In genomic region chr8:106732921-106733320, GRCm38 (mm10) we compare ENCODE assay signal across 18 mouse cellular contexts. TPM values are rescaled to one million over a fixed set of nuclear protein-coding genes. Genes with fewer than 3 reads are reported as not detected.
DNase-seq lines count a peak whose midpoint lies in the region; ATAC-seq and TF ChIP-seq lines count a peak whose summit lies in the region.
"Had no signal": no experiment of that assay in that cellular context is flagged by ENCODE, and none has a peak within 500 bp of the region (broad histone marks: within the 10 kb centered on the region; RNA-seq: fewer than 3 reads in every experiment).

No protein-coding gene starts in this region.

- peak overlapping the region; percentile 41; the same call in 1 of the 2 replicates for H3K27ac ChIP-seq in kidney, adult 2 months (ENCODE audit: insufficient read depth, low read depth, low read length)
- no peak overlapping the region for H3K27ac ChIP-seq in kidney, embryonic 16.5 days (ENCODE audit: low read length)
- peak overlapping the region; percentile 83 for H3K27ac ChIP-seq in heart, postnatal 0 days (ENCODE audit: low read depth)
- peak overlapping the region; percentile 49; the same call in 1 of the 2 replicates for H3K27ac ChIP-seq in stomach, postnatal 0 days (replicated peaks)
- H3K27ac ChIP-seq: embryonic facial prominence, embryonic 15.5 days; forebrain, embryonic 10.5 days; hindbrain, embryonic 10.5 days; midbrain, embryonic 15.5 days had no signal

- TF ChIP-seq EP300 in heart, postnatal 0 days (IDR thresholded peaks at IDR 0.05; ENCODE audit: low read depth), result no peak
- TF ChIP-seq EP300 in stomach, postnatal 0 days (optimal IDR thresholded peaks at IDR 0.05), result no peak

- no peak overlapping the region for H3K9ac ChIP-seq in kidney, embryonic 16.5 days (replicated peaks; ENCODE audit: low read length)
- H3K9ac ChIP-seq in heart, postnatal 0 days (replicated peaks; ENCODE audit: low read depth, low read length), result no peak overlapping the region
- H3K9ac ChIP-seq in stomach, postnatal 0 days (ENCODE audit: low read length), result no peak overlapping the region
- H3K9ac ChIP-seq: embryonic facial prominence, embryonic 15.5 days; midbrain, embryonic 15.5 days had no signal

- no peak for TF ChIP-seq POLR2A in kidney, adult 2 months (IDR thresholded peaks at IDR 0.05; ENCODE audit: low read depth, low read length)

- H3K9me3 ChIP-seq in kidney, embryonic 16.5 days (ENCODE audit: low read length), result no peaks in the 10 kb centered on the region
- H3K9me3 ChIP-seq in heart, postnatal 0 days (replicated peaks; ENCODE audit: control insufficient read depth, low read length), result no peaks in the 10 kb centered on the region
- no peaks in the 10 kb centered on the region for H3K9me3 ChIP-seq in stomach, postnatal 0 days (ENCODE audit: control insufficient read depth, low read length)
- H3K9me3 ChIP-seq: embryonic facial prominence, embryonic 15.5 days; forebrain, embryonic 10.5 days; hindbrain, embryonic 10.5 days; midbrain, embryonic 15.5 days had no signal

- H3K4me3 ChIP-seq in kidney, adult 2 months (ENCODE audit: insufficient read depth, low read depth, low read length), result no peak overlapping the region
- no peak overlapping the region for H3K4me3 ChIP-seq in kidney, embryonic 16.5 days (ENCODE audit: low read length)
- H3K4me3 ChIP-seq in heart, postnatal 0 days (ENCODE audit: low read depth, low read length), result no peak overlapping the region
- H3K4me3 ChIP-seq in stomach, postnatal 0 days (ENCODE audit: low read depth, low read length), result no peak overlapping the region
- H3K4me3 ChIP-seq: embryonic facial prominence, embryonic 15.5 days; forebrain, embryonic 10.5 days; hindbrain, embryonic 10.5 days; midbrain, embryonic 15.5 days had no signal

- TF ChIP-seq CTCF in kidney, adult 2 months (conservative IDR thresholded peaks at IDR 0.05; ENCODE audit: insufficient read depth, insufficient read length, low read depth, low read length), result no peak
- TF ChIP-seq CTCF in heart, postnatal 0 days (IDR thresholded peaks at IDR 0.05; ENCODE audit: low read depth), result no peak
- no peak for TF ChIP-seq CTCF in stomach, postnatal 0 days (IDR thresholded peaks at IDR 0.05; ENCODE audit: low read depth)

- DNase-seq in kidney, adult 2 months, result peak; percentile 41
- DNase-seq in urinary bladder, postnatal 14 days (ENCODE audit: low spot score), result peak; percentile 9
- DNase-seq in urinary bladder, postnatal 36 days (ENCODE audit: low spot score in 2 of 2), result no peak
- no peak for DNase-seq in heart, postnatal 0 days (ENCODE audit: low spot score)
- DNase-seq in stomach, postnatal 0 days (ENCODE audit: low spot score), result no peak
- DNase-seq in B cell, adult 2 months, result no peak
- no peak for DNase-seq in layer of hippocampus, adult 9-10 months (ENCODE audit: low spot score)
- DNase-seq: cerebellum, postnatal 14 days; embryo, embryonic 11 days; gastrocnemius, postnatal 10 days; layer of hippocampus, adult 9-11 months; lung, adult 18-20 months; thymus, postnatal 14 days had no signal

- no peak for ATAC-seq in kidney, embryonic 16.5 days (ENCODE audit: low FRiP score, low TSS enrichment)
- ATAC-seq in heart, postnatal 0 days (ENCODE audit: insufficient read depth, low read depth), result no peak
- no peak for ATAC-seq in stomach, postnatal 0 days (ENCODE audit: low FRiP score, low TSS enrichment)
- ATAC-seq: midbrain, embryonic 15.5 days had no signal

- no peaks in the 10 kb centered on the region for H3K4me1 ChIP-seq in kidney, adult 2 months (ENCODE audit: control insufficient read depth, insufficient read depth, low read length)
- peaks cover 6% of the 10 kb centered on the region; the same call in 1 of the 2 replicates for H3K4me1 ChIP-seq in kidney, embryonic 16.5 days (ENCODE audit: insufficient read depth, low read length)
- H3K4me1 ChIP-seq in heart, postnatal 0 days (ENCODE audit: control insufficient read depth, insufficient read depth), result peaks cover 17% of the 10 kb centered on the region; the same call in 1 of the 2 replicates
- H3K4me1 ChIP-seq in stomach, postnatal 0 days (replicated peaks; ENCODE audit: control insufficient read depth, insufficient read depth), result no peaks in the 10 kb centered on the region

- H3K36me3 ChIP-seq in kidney, adult 2 months (ENCODE audit: control insufficient read depth, insufficient read depth, low read length), result no peaks in the 10 kb centered on the region
- H3K36me3 ChIP-seq in kidney, embryonic 16.5 days (ENCODE audit: insufficient read depth, low read length), result peaks cover 14% of the 10 kb centered on the region
- H3K36me3 ChIP-seq in heart, postnatal 0 days (replicated peaks; ENCODE audit: control insufficient read depth, insufficient read depth, low read length), result peaks cover 12% of the 10 kb centered on the region; the same call in 1 of the 2 replicates
- peaks cover 10% of the 10 kb centered on the region for H3K36me3 ChIP-seq in stomach, postnatal 0 days (ENCODE audit: control insufficient read depth, insufficient read depth, low read length)
- H3K36me3 ChIP-seq: midbrain, embryonic 15.5 days had no signal

- WGBS in kidney, adult 2 months, result 46% methylated on average over 5 of the region's 5 CpGs
- 29% methylated on average over 5 of the region's 5 CpGs for WGBS in kidney, embryonic 16.5 days
- WGBS in heart, postnatal 0 days, result 24% methylated on average over 5 of the region's 5 CpGs
- WGBS in stomach, postnatal 0 days, result 32% methylated on average over 5 of the region's 5 CpGs

- H3K4me2 ChIP-seq in kidney, embryonic 16.5 days (replicated peaks; ENCODE audit: low read depth, low read length), result no peak overlapping the region
- no peak overlapping the region for H3K4me2 ChIP-seq in heart, postnatal 0 days (ENCODE audit: low read depth, low read length)
- H3K4me2 ChIP-seq in stomach, postnatal 0 days (replicated peaks; ENCODE audit: low read depth), result no peak overlapping the region
- H3K4me2 ChIP-seq: embryonic facial prominence, embryonic 15.5 days; midbrain, embryonic 15.5 days had no signal

- H3K27me3 ChIP-seq in kidney, adult 2 months (replicated peaks; ENCODE audit: control insufficient read depth, insufficient read depth, low read length), result no peaks in the 10 kb centered on the region
- no peaks in the 10 kb centered on the region for H3K27me3 ChIP-seq in kidney, embryonic 16.5 days (ENCODE audit: insufficient read depth, low read length)
- no peaks in the 10 kb centered on the region for H3K27me3 ChIP-seq in heart, postnatal 0 days (ENCODE audit: control insufficient read depth, insufficient read depth, low read length)
- H3K27me3 ChIP-seq in stomach, postnatal 0 days (ENCODE audit: control insufficient read depth, insufficient read depth, low read length), result no peaks in the 10 kb centered on the region
- H3K27me3 ChIP-seq: embryonic facial prominence, embryonic 15.5 days had no signal

RNA-seq across cellular contexts. Expression of gene Tango6, which starts 50.1 kb away (rescaled TPM):
- polyA plus RNA-seq in kidney, adult 2 months (2012; rRNA removed), result 6.1 TPM in 2 replicates
- polyA plus RNA-seq in kidney, embryonic 16.5 days (2015; fragmentation: Nextera tagmentation; extraction: Ambion mirVana), result 13.3 and 14.7 TPM in 2 replicates
- total RNA-seq in heart, postnatal 0 days (2014; rRNA removed; ENCODE audit: low replicate concordance), result 8.0 and 13.5 TPM in 2 replicates
- 4.0 and 4.3 TPM in 2 replicates for polyA plus RNA-seq in heart, postnatal 0 days (2015; fragmentation: Nextera tagmentation; extraction: Ambion mirVana)
- polyA plus RNA-seq in stomach, postnatal 0 days (2015; fragmentation: Nextera tagmentation; extraction: Ambion mirVana), result 3.0 and 3.1 TPM in 2 replicates

Comparison
In these comparisons a context has a peak if more than half of its experiments do, and no peak if none do; other contexts are left out.
1. DNase-seq: peak in kidney, adult 2 months (single experiment) and urinary bladder, postnatal 14 days (single experiment); none in urinary bladder, postnatal 36 days (0 of 2), heart, postnatal 0 days (single experiment), stomach, postnatal 0 days (single experiment), B cell, adult 2 months (0 of 2) and layer of hippocampus, adult 9-10 months (single experiment).